Mouse (Mus musculus): ENCODE measurements at regions not wholly inside any gene's neighbourhood (a gene's known extent, or its start where the extent isn't known, plus 50 kb on each side); places are given as distances from the start of the nearest gene placed in this dataset.

DNA sequence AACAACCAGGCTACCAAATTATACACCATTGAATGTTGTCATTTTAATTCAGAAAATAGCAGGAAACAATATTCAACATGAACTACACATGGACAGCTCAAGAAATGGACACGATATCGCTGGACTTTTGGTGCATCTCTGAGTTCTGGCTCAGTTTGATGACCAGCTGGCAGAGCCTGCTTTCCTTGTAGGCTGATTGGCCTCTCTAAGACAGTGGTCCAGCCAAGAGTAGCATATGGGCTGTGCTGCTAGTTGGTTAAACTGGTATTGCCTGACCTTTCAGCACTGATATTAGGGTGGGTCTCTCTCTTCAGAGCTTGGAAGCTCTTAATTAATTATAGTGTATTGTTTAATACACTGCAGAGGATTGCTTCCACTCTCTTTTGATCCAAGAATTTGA lies 705.8 kb upstream of the Ddx18 start:
- Histone ChIP-seq H3K4me1 (no peaks in the 10 kb centered on the region), H3K27me3 (no peaks in the 10 kb centered on the region), H3K9ac (replicated peaks) (no peak overlapping the region), H3K4me2 (replicated peaks) (no peak overlapping the region), H3K4me3 (no peak overlapping the region), H3K36me3 (no peaks in the 10 kb centered on the region), H3K9me3 (no peaks in the 10 kb centered on the region), H3K27ac (replicated peaks) (no peak overlapping the region)
- ATAC-seq (ENCODE audit: low FRiP score, low read depth) = no peak
- 90% methylated on average over 2 of the region's 2 CpGs for WGBS

DNA sequence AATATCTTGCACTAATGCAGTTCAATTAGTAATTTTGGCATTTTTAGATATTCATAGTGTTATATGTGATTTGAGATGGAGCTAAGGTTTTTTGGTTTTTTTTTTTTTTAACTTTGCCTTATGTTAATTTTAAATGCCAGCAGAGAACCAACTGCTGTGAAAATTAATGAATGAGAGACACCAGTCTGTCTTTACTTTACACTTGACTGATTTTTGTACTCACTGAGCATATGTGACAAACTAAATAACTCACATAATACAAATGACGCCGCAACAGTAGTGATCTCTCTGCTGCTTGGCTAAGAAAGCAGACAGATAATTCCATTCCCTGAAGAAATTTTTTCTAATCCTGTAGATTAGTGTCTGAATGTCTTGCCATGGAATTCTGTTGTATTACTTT lies 675.2 kb upstream of the Ddx18 start:
- WGBS = 80% methylated on average over 2 of the region's 2 CpGs
- Histone ChIP-seq H3K4me2 (replicated peaks) (no peak overlapping the region), H3K27me3 (no peaks in the 10 kb centered on the region), H3K27ac (replicated peaks) (no peak overlapping the region), H3K9me3 (no peaks in the 10 kb centered on the region), H3K4me1 (no peaks in the 10 kb centered on the region), H3K36me3 (no peaks in the 10 kb centered on the region), H3K9ac (replicated peaks) (no peak overlapping the region), H3K4me3 (no peak overlapping the region)
- no peak for ATAC-seq (ENCODE audit: low FRiP score, low read depth)

DNA sequence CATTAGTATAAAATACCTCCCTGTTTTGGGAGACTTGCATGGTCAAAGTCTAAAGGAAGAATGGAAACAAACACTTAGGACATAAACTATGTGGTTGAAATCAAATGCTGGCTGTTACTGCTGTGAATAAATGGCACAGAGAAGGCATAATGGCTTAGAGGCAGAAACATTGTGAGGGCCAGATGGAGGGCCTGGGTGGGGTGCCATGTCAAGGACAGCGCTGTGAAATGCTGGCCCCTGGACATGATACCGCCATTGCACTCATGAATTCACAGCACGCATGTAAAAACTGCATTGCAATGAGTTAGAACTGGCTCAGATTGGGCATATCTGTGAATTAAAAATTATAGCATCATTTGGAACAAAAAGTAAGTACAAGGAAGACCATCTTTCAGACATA lies 673.7 kb upstream of the Ddx18 start:
- no peak overlapping the region for H3K27ac ChIP-seq (replicated peaks)
- 95% methylated on average over 3 of the region's 3 CpGs for WGBS
- H3K9ac ChIP-seq (replicated peaks) = no peak overlapping the region
- no peaks in the 10 kb centered on the region for H3K36me3 ChIP-seq
- H3K27me3 ChIP-seq = no peaks in the 10 kb centered on the region
- no peaks in the 10 kb centered on the region for H3K4me1 ChIP-seq
- no peaks in the 10 kb centered on the region for H3K9me3 ChIP-seq
- no peak overlapping the region for H3K4me3 ChIP-seq
- H3K4me2 ChIP-seq (replicated peaks) = no peak overlapping the region
- no peak for ATAC-seq (ENCODE audit: low FRiP score, low read depth)

DNA sequence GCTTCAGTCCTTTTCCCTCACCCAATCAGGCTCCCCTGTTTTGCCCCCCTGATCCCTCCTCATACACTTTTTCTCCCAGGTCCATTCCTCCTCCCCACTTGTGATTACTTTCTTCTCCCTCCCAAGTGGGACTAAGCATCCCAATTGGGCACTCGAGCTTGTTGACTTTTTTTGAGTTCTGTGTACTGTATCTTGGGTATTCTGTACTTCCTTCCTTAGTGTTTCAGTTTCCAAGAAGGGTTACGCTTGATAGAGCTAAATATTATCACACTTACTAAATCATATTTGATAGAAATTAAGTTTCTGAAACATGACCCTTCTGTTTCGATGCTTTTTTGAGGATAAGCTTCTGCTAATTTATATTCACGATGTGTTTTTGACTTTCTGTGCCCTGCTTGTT lies 662.7 kb upstream of the Ddx18 start:
- Histone ChIP-seq H3K27ac (replicated peaks) (no peak overlapping the region), H3K4me3 (no peak overlapping the region), H3K4me1 (no peaks in the 10 kb centered on the region), H3K27me3 (no peaks in the 10 kb centered on the region), H3K4me2 (replicated peaks) (no peak overlapping the region), H3K9me3 (no peaks in the 10 kb centered on the region), H3K9ac (replicated peaks) (no peak overlapping the region), H3K36me3 (no peaks in the 10 kb centered on the region)
- whole genome bisulfite sequencing = 83% methylated on average over 4 of the region's 4 CpGs
- ATAC-seq (ENCODE audit: low FRiP score, low read depth) = no peak

DNA sequence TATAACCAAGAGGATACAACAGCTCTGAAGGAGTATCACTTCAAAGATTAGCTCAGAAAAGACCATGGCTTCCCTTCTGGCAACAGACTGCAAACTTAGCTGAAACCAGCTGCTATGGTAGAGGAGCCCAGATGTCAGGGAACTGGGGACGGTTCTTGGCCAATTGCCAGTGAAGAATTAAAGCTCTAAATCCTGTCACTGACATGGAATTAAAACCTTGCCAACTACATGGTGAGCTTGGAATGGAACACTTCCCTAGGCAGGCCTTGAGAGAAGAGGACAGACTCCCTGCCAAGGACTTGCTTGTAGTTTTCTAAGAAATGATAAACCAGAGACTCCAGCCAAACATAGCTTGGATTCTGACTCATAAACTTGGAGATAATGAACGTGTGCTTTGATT lies 644.7 kb upstream of the Ddx18 start:
- WGBS = 68% methylated on average over 2 of the region's 2 CpGs
- H3K27me3 ChIP-seq = no peaks in the 10 kb centered on the region
- ATAC-seq (ENCODE audit: low FRiP score, low read depth) = no peak

DNA sequence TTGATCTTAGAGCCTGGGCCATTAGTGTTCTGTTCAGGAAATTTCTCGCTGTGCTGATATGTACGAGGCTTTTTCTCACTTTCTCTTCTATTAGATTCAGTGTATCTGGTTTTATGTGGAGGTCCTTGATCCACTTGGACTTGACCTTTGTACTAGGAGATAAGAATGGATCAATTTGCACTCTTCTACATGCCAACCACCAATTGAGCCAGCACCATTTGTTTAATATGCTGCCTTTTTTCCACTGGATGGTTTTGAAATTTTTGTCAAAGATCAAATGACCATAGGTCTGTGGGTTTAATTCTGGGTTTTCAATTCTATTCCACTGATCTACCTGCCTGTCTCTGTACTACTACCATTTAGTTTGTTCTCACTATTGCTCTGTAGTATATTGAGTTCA lies 640.8 kb upstream of the Ddx18 start:
- Histone ChIP-seq H3K4me3 (no peak overlapping the region), H3K27me3 (no peaks in the 10 kb centered on the region), H3K4me1 (no peaks in the 10 kb centered on the region), H3K9me3 (no peaks in the 10 kb centered on the region), H3K27ac (replicated peaks) (no peak overlapping the region), H3K4me2 (replicated peaks) (no peak overlapping the region), H3K9ac (replicated peaks) (no peak overlapping the region), H3K36me3 (no peaks in the 10 kb centered on the region)
- 94% methylated on average over 2 of the region's 2 CpGs for WGBS
- ATAC-seq (ENCODE audit: low FRiP score, low read depth) = no peak

More for the DNA sequence above, 644.7 kb upstream of the Ddx18 start:
- H3K36me3 ChIP-seq = no peaks in the 10 kb centered on the region
- H3K4me1 ChIP-seq = no peaks in the 10 kb centered on the region
- no peak overlapping the region for H3K9ac ChIP-seq (replicated peaks)
- no peak overlapping the region for H3K4me2 ChIP-seq (replicated peaks)
- H3K9me3 ChIP-seq = no peaks in the 10 kb centered on the region
- H3K4me3 ChIP-seq = no peak overlapping the region
- H3K27ac ChIP-seq (replicated peaks) = no peak overlapping the region

DNA sequence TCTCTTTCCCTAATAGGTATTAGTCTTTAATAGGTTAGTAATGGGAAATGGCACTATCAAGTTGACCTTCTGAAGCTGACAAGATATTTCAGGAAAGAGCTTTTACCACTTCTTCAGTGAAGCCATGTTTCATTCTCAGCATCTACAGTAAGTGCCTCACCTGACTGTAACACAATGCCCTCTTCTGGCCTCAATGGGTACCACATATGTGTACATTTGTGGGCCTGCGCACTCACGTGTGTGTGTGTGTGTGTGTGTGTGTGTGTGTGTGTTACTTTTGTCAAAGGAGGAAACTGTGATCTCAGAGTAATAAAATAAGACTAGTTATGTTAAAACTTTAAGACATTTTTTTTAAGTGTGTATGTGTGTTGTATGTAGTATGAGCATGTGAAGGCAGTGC lies 601.8 kb upstream of the Ddx18 start:
- H3K4me2 ChIP-seq (replicated peaks) = no peak overlapping the region
- H3K27ac ChIP-seq (replicated peaks) = no peak overlapping the region
- no peak for ATAC-seq (ENCODE audit: low FRiP score, low read depth)
- no peaks in the 10 kb centered on the region for H3K36me3 ChIP-seq
- H3K4me1 ChIP-seq = no peaks in the 10 kb centered on the region
- 88% methylated on average over 2 of the region's 2 CpGs for WGBS
- no peak overlapping the region for H3K9ac ChIP-seq (replicated peaks)
- H3K27me3 ChIP-seq = no peaks in the 10 kb centered on the region
- no peaks in the 10 kb centered on the region for H3K9me3 ChIP-seq
- H3K4me3 ChIP-seq = no peak overlapping the region

DNA sequence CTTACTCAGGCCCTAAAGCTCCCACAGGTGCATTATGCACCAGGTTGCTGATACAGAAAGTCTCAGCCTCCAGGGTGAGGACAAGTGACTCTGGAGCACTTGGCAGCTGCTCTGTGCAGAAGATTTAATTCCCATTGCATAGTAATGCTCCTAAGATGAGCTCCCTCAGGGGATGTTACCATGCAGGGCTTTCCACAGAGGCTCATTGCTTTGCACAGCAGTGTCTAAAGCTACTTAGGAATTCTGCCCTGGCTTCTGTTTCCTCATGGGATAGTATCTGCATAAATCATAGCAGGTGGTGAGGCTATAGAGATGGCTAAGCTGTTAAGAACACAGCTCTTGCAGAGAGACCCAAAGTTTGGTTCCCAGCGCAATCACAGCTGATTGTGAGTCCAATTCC lies 594.0 kb upstream of the Ddx18 start:
- Histone ChIP-seq H3K27me3 (no peaks in the 10 kb centered on the region), H3K27ac (replicated peaks) (no peak overlapping the region), H3K4me2 (replicated peaks) (no peak overlapping the region), H3K4me3 (no peak overlapping the region), H3K36me3 (no peaks in the 10 kb centered on the region), H3K9ac (replicated peaks) (no peak overlapping the region), H3K9me3 (no peaks in the 10 kb centered on the region), H3K4me1 (no peaks in the 10 kb centered on the region)
- no peak for ATAC-seq (ENCODE audit: low FRiP score, low read depth)
- 64% methylated on average over 1 of the region's 1 CpGs for WGBS

DNA sequence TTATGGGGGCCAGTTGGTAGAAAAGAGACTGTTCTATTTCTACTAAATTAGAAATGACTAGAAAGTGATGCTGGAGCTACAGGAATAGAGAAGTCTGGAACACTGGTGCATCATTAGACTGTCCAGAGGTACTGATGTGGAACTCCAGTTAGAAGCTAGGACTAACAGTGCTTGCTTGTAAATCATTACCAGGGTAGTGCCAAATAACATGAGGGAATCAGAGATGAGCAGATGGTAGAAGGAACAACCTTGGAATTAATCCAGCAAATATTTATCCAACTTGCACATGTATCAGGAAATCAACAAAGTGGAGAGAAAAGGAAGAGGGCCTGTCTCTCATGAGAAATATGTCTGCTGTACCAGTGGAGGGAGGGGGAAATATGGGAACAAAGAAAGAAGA lies 573.6 kb upstream of the Ddx18 start:
- H3K27ac ChIP-seq (replicated peaks) = no peak overlapping the region
- H3K4me2 ChIP-seq (replicated peaks) = no peak overlapping the region
- ATAC-seq (ENCODE audit: low FRiP score, low read depth) = no peak
- H3K36me3 ChIP-seq = no peaks in the 10 kb centered on the region
- no peak overlapping the region for H3K9ac ChIP-seq (replicated peaks)
- H3K4me1 ChIP-seq = no peaks in the 10 kb centered on the region
- no peaks in the 10 kb centered on the region for H3K27me3 ChIP-seq
- H3K4me3 ChIP-seq = no peak overlapping the region
- H3K9me3 ChIP-seq = no peaks in the 10 kb centered on the region

DNA sequence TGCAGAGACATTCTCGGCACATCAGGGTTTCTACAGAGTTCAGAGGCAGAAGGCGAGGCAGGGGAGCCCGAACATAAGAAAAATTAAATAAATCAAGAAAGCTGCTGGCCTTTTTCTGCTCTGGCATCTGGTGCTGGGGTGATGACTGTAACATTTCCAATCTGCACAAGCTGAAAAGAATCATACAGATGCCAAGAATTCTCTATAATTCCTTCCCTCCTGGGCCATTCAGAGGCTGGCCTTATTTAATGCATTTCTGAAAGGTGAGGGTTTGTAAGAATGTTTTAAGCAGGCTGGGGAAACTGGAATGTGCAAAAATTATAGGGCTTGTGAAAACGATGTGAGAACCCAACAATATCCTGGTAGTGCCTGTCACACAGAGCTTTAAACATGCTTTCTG lies 556.2 kb upstream of the Ddx18 start:
- no peak overlapping the region for H3K4me3 ChIP-seq
- no peak for ATAC-seq (ENCODE audit: low FRiP score, low read depth)
- no peaks in the 10 kb centered on the region for H3K27me3 ChIP-seq
- no peaks in the 10 kb centered on the region for H3K4me1 ChIP-seq
- no peaks in the 10 kb centered on the region for H3K9me3 ChIP-seq
- H3K27ac ChIP-seq (replicated peaks) = no peak overlapping the region
- H3K4me2 ChIP-seq (replicated peaks) = no peak overlapping the region
- no peak overlapping the region for H3K9ac ChIP-seq (replicated peaks)
- no peaks in the 10 kb centered on the region for H3K36me3 ChIP-seq
- 79% methylated on average over 4 of the region's 4 CpGs for WGBS

DNA sequence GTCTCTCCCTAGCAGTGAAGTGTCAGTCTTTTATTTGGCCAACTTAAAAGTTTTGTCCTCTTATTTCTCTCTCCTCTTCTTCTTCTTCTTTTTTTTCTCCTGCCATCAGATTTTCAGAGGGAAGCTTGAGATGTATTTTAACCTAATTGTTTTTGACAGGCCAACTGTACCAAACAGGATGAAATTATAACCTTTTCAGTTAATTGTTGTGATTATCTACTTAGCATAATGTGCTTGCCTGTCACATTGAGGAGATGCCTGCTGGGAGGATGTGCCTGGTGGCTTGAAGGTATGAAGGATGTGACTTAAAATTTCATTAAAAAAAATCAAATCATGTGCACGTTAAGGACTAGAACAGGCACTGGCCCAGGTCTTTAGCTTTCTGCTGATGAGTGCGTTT lies 527.9 kb upstream of the Ddx18 start:
- H3K9me3 ChIP-seq = no peaks in the 10 kb centered on the region
- no peak overlapping the region for H3K4me3 ChIP-seq
- 69% methylated on average over 2 of the region's 2 CpGs for WGBS
- H3K4me1 ChIP-seq = no peaks in the 10 kb centered on the region
- no peak overlapping the region for H3K9ac ChIP-seq (replicated peaks)
- H3K27me3 ChIP-seq = no peaks in the 10 kb centered on the region
- no peak overlapping the region for H3K27ac ChIP-seq (replicated peaks)
- no peak for ATAC-seq (ENCODE audit: low FRiP score, low read depth)
- H3K4me2 ChIP-seq (replicated peaks) = no peak overlapping the region
- no peaks in the 10 kb centered on the region for H3K36me3 ChIP-seq

DNA sequence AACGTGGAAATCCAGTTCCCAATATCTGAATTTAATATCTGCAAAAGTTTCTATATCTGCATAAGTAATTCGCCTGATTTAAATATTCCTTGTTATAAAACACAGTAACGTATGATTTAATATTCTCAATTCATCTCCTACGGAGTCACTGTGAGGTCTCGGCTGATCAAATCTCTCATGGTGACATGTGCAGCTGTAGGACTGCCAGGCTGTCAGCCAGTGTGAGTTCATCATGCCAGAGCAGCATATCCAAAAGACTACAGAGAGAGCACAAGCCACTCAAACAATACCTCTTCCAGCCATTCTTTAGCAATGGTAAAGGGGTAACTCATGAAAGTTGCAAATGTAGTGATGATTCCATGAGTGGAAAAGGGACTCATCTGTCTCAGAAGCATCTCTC lies 514.7 kb upstream of the Ddx18 start:
- ATAC-seq (ENCODE audit: low FRiP score, low read depth) = no peak
- 84% methylated on average over 5 of the region's 5 CpGs for WGBS
- no peak overlapping the region for H3K9ac ChIP-seq (replicated peaks)
- H3K27me3 ChIP-seq = no peaks in the 10 kb centered on the region
- H3K27ac ChIP-seq (replicated peaks) = no peak overlapping the region
- H3K4me3 ChIP-seq = no peak overlapping the region
- H3K9me3 ChIP-seq = no peaks in the 10 kb centered on the region
- H3K4me2 ChIP-seq (replicated peaks) = no peak overlapping the region
- no peaks in the 10 kb centered on the region for H3K36me3 ChIP-seq
- H3K4me1 ChIP-seq = no peaks in the 10 kb centered on the region

DNA sequence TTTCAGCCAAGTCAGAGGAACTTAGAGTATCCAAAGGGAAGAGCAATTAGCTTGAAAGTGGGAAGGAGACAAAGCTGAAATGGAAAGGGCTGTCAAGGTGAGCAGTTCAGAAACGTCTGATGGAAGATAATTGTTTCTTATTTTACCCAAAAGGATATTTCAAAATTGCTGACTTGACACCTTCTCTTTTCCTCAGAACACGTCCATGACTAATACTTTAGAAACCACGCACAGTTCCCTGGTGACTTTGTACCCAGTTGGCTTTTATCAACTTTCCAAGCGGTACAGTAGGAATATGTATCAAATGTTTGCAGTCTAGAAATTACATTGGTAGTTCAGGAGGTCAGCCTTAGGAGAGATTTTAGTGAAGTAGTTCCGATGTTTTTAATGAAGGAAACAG lies 508.3 kb upstream of the Ddx18 start:
- Histone ChIP-seq H3K27ac (replicated peaks) (no peak overlapping the region), H3K27me3 (no peaks in the 10 kb centered on the region), H3K4me1 (no peaks in the 10 kb centered on the region), H3K9me3 (no peaks in the 10 kb centered on the region), H3K9ac (replicated peaks) (no peak overlapping the region), H3K36me3 (no peaks in the 10 kb centered on the region), H3K4me3 (no peak overlapping the region), H3K4me2 (replicated peaks) (no peak overlapping the region)
- 86% methylated on average over 5 of the region's 5 CpGs for WGBS
- ATAC-seq (ENCODE audit: low FRiP score, low read depth) = no peak

All from midbrain, embryonic 12.5 days (tissue).